Mouse (Mus musculus) T-helper 2 cell (primary cell): Measurements from ENCODE around the gene Rnps1.

Source experiments
- in situ Hi-C: fragments of 300-600 bp; cut with MboI, MseI; formaldehyde crosslinking; loops from one replicate; pipeline ENCODE4 v1.15.1; 2025; ENCODE audit warnings: high pct_unique_total_duplicates

Gene Rnps1

DNA sequence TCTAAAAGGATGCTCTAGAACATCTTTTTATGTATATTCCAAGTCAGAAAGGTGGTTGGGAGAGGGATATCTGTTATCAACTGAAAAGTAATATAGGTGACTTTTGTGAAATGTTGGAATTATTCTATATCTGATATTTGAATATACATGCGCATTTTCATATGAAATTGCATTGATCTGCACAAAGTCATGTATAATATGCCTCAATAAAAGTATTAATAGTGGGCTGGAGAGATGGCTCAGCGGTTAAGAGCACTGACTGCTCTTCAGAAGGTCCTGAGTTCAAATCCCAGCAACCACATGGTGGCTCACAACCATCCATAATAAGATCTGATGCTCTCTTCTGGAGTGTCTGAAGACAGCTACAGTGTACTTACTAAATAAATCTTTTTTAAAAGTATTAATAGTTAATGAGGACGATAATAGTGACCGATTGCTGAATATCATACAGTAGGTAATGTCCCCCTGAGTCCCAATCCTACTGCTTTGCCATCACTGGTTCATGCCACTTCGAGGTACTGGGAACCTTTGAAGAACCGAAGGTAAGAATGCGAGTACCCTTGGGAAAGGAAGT lies 55.1 kb downstream of the Rnps1 start:
- in situ Hi-C loops: loop anchor here (25.0 kb wide), 1 partner anchor 1393 kb away; the partner anchor contains the start of genes Mcrip2 and Wdr90

DNA sequence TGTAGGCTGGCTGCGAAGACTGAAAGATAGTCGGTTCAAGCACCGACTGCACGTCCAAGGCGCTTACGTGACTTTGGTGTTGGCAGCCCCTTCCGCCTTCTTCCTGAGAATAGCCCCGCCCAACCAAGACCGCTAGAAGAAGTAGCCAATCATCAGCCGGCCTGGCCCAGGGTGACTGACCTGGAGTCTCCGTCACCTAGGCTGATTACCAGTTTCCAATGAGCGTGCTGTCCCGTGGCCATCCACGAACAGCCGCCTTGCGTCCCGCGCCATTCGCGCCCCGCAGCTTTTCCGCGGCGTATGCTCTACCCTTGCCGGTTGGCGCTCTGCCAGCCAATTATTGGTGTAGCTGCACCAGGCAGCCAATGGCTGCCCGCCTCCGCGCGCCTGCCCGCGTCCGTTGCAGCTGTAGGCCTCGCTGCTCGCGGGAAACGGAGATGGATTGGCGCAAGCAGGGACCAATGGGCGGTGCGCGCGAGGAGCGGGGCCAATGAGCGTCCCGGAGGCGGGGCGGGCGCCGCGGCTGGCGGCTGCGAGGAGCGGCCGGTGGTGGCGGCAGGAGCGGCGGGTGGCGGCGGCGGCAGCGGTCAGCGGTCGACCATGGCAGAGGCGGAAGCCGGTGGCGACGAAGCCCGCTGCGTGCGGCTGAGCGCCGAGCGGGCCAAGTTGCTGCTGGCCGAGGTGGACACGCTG lies 55.7 kb downstream of the Rnps1 start, which contains the start of the genes E4f1 and Pgp:
E4f1 (minus strand) TSS at position 404 of the 693 bp plus-strand sequence.
Pgp (plus strand) TSS at position 483 of the 693 bp plus-strand sequence.
- in situ Hi-C loops: loop anchor here (25.0 kb wide), 1 partner anchor 1392 kb away; the partner anchor contains the start of genes Mcrip2 and Wdr90

DNA sequence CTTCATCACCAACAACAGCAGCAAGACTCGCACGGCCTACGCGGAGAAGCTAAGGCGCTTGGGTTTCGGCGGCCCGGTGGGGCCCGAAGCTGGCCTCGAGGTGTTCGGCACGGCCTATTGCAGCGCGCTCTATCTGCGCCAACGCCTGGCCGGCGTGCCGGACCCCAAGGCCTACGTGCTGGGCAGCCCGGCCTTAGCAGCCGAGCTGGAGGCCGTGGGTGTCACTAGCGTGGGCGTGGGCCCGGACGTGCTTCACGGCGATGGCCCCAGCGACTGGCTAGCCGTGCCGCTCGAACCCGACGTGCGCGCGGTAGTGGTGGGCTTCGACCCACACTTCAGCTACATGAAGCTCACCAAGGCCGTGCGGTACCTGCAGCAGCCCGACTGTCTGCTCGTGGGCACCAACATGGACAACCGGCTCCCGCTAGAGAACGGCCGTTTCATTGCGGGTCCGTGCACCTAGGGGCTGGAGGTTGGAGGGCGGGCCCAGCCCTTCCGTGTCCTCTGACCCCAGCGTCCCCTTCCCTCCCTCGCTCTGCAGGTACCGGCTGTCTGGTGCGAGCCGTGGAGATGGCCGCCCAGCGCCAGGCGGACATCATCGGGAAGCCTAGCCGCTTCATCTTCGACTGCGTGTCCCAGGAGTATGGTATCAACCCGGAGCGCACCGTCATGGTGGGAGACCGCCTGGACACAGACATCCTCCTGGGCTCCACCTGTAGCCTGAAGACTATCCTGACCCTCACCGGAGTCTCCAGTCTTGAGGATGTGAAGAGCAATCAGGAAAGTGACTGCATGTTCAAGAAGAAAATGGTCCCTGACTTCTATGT lies 56.5 kb downstream of the Rnps1 start:
- in situ Hi-C loops: loop anchor here (25.0 kb wide), 1 partner anchor 1391 kb away; the partner anchor contains the start of genes Mcrip2 and Wdr90

DNA sequence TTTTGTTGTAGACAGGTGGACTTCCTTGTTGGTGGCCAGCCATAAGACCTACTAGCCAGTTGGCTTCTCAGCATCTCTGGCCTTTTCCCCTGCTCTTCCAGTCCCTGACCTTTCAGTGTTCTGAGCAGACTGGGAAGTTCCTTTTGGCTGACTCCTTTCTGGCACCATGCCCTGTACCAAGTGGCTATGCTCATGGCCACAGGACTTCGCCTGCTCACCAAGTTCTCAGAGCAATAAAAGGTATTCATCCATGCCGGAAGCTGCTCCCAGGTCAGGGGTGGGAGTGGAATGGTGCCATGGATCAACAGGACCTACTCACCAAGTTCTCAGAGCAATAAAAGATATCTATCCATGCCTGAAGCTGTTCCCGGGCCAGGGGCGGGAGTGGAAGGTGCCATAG lies 58.1 kb downstream of the Rnps1 start:
- in situ Hi-C loops: loop anchor here (25.0 kb wide), 1 partner anchor 1390 kb away; the partner anchor contains the start of genes Mcrip2 and Wdr90

DNA sequence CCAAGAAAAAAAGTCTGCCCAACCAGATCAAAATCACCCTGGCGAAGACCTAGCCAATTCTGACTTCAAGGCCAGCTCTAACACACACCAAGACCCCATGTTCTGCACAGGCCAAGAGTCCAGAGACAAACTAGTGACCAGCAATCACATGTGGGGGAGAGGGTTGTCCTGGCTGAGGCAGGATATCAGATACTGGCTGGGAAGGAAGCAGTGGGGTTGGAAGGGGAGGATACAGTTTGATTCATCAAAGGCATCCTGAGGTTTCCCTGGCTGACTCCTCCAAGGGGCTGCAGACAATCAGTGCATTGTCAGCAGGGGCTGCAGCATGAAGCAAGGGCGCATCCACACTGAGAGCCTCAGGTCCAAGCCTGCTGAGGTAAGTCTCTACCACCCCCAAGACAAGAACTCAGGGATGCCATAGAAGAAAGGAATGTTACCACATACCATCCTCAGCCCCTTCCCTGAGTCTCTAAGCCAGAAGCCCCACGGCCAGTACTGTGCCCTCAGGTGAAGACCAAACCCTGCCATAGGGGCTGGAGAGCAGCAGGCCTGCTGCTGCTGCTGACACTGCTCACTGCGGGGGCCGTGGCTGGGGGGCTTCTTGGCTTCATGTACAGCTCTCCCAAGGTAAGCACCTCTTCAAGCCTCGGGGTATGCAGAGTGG lies 59.4 kb downstream of the Rnps1 start, which contains the start of gene Bricd5:
Bricd5 (plus strand) TSS at position 273 of the 664 bp plus-strand sequence.
- in situ Hi-C loops: loop anchor here (25.0 kb wide), 1 partner anchor 1389 kb away; the partner anchor contains the start of genes Mcrip2 and Wdr90

DNA sequence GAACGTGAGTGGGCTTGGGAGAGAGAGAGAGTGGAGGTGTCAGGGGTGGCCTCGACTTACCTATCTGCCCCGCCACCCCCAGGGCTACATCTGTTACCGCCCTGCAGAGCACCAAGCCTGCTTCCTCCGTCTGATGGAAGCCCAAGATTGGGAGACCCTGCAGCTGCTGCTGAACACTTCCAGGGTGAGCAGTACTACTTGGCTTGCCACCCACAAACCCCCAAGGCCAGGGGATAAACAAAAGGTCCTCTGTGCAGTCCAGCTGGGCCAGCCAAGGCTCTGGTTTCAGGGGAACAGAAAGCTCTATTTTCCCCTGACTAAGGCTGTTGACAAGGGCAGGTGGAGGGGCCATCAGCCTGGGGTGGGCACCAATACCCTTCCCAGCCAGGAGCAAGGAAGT lies 60.2 kb downstream of the Rnps1 start:
- in situ Hi-C loops: loop anchor here (25.0 kb wide), 1 partner anchor 1388 kb away; the partner anchor contains the start of genes Mcrip2 and Wdr90
